Mouse (Mus musculus): ENCODE data around the gene Ldb3.

DNA sequence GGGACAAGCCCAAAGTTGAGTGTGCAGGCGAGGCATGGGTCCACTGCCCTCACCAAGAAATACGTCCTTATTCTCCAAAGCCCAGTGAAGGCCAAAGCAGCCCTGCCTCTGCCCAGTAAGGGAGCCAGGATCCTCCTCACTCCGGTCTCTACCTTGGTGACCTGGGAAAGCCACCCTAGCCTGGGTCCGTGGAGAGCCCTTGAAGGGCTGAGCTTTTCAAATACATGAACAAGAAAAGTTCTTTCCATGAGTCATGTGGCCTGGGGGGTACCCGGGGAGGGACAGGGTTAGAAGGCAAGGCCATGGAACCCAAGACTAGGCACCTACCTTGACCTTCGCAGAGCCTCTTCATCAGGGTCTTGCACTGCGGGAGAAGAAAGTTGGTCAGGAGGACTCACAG is 22.0 kb downstream of the Ldb3 start:
- TF ChIP-seq CTCF (IDR thresholded peaks at IDR 0.05; ENCODE audit: low read depth) = no peak
- no peak for TF ChIP-seq EP300 (IDR thresholded peaks at IDR 0.05; ENCODE audit: low read depth)
